In the genomic region with DNA sequence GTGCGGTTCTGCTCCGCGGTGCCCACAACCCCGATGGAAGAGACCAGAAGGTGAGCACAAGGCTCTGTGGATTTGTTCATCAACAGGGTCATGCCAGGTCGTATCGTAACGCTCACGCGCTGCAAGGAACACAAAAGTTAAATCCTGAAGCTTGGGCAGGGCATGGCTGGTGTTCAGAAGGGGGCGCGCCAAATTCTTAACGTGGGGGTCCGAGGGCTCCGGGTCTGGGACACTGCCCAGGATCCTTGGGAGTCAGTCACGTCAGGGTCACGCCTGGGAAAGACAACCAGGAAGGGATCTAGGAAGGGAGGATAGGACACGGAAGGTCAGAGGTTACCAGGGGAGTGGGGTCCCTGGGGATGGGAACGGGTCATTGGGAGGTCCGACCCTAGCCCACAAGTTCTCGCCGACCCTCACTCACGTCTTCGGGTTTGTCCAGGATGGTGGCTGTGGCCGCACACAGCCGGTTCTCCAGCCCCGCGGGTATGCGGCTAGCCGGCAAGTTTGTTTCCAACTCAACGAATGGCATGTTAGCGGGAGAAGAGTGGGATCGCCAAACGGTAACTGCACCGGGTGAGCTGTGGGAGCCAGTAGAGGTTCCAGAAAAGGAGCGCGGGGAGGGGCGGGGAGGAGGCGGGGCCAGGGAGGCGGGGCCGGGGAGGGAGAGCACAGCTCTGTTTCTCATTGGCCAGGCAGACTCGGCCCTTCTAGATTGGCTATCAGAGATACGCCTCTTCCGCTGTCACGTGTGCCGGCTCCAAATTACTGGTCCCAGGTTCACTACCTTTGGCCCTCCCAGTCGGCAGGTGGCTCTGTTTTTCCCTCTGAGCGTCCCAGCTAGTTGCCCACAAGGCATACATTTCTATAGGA, we compare ENCODE assay signal across 8 mouse cellular contexts. TPM values are rescaled to one million over a fixed set of nuclear protein-coding genes. Genes with fewer than 3 reads are reported as not detected.
DNase-seq lines count a peak whose midpoint lies in the region; ATAC-seq lines count a peak whose summit lies in the region.

A gene (minus strand): TSS at position 620 of the 870 bp plus-strand sequence.

- peak within 1 kb of the TSS; percentile 66 for H3K4me3 ChIP-seq in hindbrain, embryonic 10.5 days

- H3K4me1 ChIP-seq in hindbrain, embryonic 10.5 days (replicated peaks) = peaks cover 16% of the 10 kb centered on the region

- peaks cover 6% of the 10 kb centered on the region; the same call in 1 of the 2 replicates for H3K36me3 ChIP-seq in hindbrain, embryonic 10.5 days

- H3K27me3 ChIP-seq in hindbrain, embryonic 10.5 days (ENCODE audit: insufficient read depth, poor library complexity, severe bottlenecking) = peaks cover 9% of the 10 kb centered on the region; the same call in 1 of the 2 replicates

- peak; percentile 95 for ATAC-seq in frontal cortex, adult (ENCODE audit: low TSS enrichment)

- peak within 1 kb of the TSS; percentile 82 for H3K27ac ChIP-seq in hindbrain, embryonic 10.5 days

- DNase-seq in MN1 (ENCODE audit: low spot score) = peak; percentile 52
- peak; percentile 93 for DNase-seq in cerebellum, adult 9-10 months
- DNase-seq in hindbrain, embryonic 10.5 days (ENCODE audit: low spot score) = peak; percentile 92
- peak; percentile 74 to 83 for DNase-seq in layer of hippocampus, postnatal 10 days (ENCODE audit: low spot score in 2 of 2)
- DNase-seq in lung, postnatal 10 days = peak; percentile 89
- DNase-seq in retina, adult 2 months (ENCODE audit: low read depth, low spot score) = peak; percentile 92
- peak; percentile 82 to 89 for DNase-seq in thymus, postnatal 36 days

- H3K9me3 ChIP-seq in hindbrain, embryonic 10.5 days = no peaks in the 10 kb centered on the region

- under 1% methylated on average over 47 of the region's 47 CpGs for WGBS in hindbrain, embryonic 10.5 days

RNA-seq across cellular contexts. Expression of the gene that starts here (rescaled TPM):
- polyA plus RNA-seq in hindbrain, embryonic 10.5 days (2016; fragmentation: Nextera tagmentation; extraction: Ambion mirVana) = 94.1 and 95.3 TPM in 2 replicates
- 10 to 100 TPM; 34.4 to 34.8 TPM for total RNA-seq in layer of hippocampus, postnatal 10 days (2021)

Comparison
In these comparisons a context has a peak if more than half of its experiments do, and no peak if none do; other contexts are left out.
1. Peak in every context shown above with its lines: DNase-seq, ATAC-seq, H3K4me3 ChIP-seq and H3K27ac ChIP-seq.